Mouse (Mus musculus): Measurements from ENCODE around the gene Dock2.

GRCm38 (mm10) chr11:34207989-34208388 lies 575.7 kb downstream of the Dock2 start, which contains the start of gene Foxi1:
- TF ChIP-seq GATA1 (IDR thresholded peaks at IDR 0.05; ENCODE audit: low read length) (no peak), TAL1 (IDR thresholded peaks at IDR 0.05; ENCODE audit: low read length) (no peak)
